Mouse (Mus musculus): Measurements from ENCODE around the gene Ing5. TPM values are rescaled to one million over a fixed set of nuclear protein-coding genes. Genes with fewer than 3 reads are reported as not detected.
A peak's percentile ranks its signal among the peaks of the same experiment; 100 is the strongest.
"Not testable (repeated sequence)": the region's sequence is repeated elsewhere in the genome, so short reads cannot be mapped to it uniquely, and the experiment has no call there.

Gene Ing5
- total RNA-seq, 1 experiment from 2014 or later = 31.0 TPM

GRCm38 (mm10) chr1:93845766-93846366 lies 42.1 kb downstream of the Ing5 start:
- ATAC-seq (replicated peaks; ENCODE audit: insufficient number of reproducible peaks, low FRiP score, low TSS enrichment, poor library complexity, severe bottlenecking) = peak; percentile 56; the same call in 1 of the 2 replicates

GRCm38 (mm10) chr1:93855790-93856189 lies 52.0 kb downstream of the Ing5 start:
- not testable (repeated sequence) for ATAC-seq (replicated peaks; ENCODE audit: insufficient number of reproducible peaks, low FRiP score, low TSS enrichment, poor library complexity, severe bottlenecking)

DNA sequence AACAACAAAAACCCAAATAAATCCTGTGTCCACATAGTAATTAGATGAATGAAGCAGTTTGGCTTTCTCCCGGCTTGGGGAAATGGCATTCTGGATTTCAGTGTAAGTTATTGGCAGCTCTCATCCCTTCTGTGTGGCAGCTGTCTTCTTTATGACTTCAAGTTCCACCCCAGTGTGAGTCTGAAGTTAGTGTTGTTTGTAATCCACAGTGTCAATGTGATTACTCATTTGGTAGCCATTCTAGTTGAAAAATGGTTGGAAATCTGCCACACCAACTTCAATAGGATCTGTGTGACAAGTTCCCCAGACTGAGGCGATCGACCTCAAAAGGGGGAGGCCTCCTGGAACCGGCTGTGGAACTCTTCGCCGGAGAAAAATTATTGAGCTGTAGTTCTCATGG lies 53.6 kb downstream of the Ing5 start:
- no peak for ATAC-seq (replicated peaks; ENCODE audit: insufficient number of reproducible peaks, low FRiP score, low TSS enrichment, poor library complexity, severe bottlenecking)

DNA sequence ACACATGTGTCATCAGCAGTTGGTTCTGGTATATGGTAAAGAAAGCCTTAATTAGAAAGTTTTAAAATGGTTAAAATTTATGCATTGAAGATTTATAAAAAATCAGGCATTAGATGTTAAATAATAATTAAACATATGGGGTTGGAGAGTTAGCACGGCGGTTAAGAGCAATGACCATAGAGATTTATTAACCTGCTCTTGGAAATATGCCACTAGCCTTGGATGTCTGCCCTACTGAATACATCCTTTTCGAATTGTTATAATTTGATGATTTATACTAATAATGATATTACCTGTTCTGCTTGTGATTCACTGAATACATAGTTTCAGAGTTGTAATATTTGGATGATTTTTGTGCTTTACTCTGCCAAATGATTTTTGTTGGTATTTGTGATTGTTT lies 54.2 kb downstream of the Ing5 start:
- no peak for ATAC-seq (replicated peaks; ENCODE audit: insufficient number of reproducible peaks, low FRiP score, low TSS enrichment, poor library complexity, severe bottlenecking)

DNA sequence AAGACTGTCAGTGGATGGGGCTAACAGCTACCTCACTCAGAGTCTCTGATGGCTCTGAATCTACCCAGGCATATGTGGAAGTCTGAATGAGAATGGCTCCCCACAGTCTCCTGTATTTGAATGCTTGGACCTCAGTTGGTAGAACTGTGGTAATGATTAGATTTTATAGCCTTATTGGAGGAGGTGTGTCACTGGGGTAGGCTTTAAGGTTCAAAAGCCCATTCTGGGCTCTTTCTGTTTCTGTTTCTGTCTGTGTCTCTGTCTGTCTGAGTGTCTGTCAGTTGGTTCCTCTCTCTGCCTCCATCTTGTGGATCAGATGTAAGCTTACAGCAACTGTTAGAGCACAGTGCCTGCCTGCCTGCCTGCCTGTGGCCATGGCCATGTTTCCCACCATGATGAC lies 55.9 kb downstream of the Ing5 start:
- no peak for ATAC-seq (replicated peaks; ENCODE audit: insufficient number of reproducible peaks, low FRiP score, low TSS enrichment, poor library complexity, severe bottlenecking)

GRCm38 (mm10) chr1:93861048-93861447 lies 57.3 kb downstream of the Ing5 start, which contains the start of gene Gal3st2:
Gal3st2 (plus strand) TSS chr1:93861306.
- not testable (repeated sequence) for ATAC-seq (replicated peaks; ENCODE audit: insufficient number of reproducible peaks, low FRiP score, low TSS enrichment, poor library complexity, severe bottlenecking)

Other genes starting within 250 kb of the Ing5 start
- gene Stk25, start 145.3 kb upstream of the Ing5 start, total RNA-seq (2017) = 26.7 to 48.0 TPM (median 46.0 TPM) in 3 replicates
- not detected in 3 replicates for gene Bok, start 118.3 kb upstream of the Ing5 start, total RNA-seq (2017)
- gene Atg4b, start 52.5 kb upstream of the Ing5 start, total RNA-seq (2017) = 21.7 to 86.4 TPM (median 55.1 TPM) in 3 replicates
- 6.8 to 26.3 TPM (median 11.5 TPM) in 3 replicates for gene Thap4, start 49.1 kb upstream of the Ing5 start, total RNA-seq (2017)
- 27.4 to 45.3 TPM (median 39.4 TPM) in 3 replicates for gene Dtymk, start 2.0 kb upstream of the Ing5 start, total RNA-seq (2017)
- gene D2hgdh, start 20.9 kb downstream of the Ing5 start, total RNA-seq (2017) = 11.0 to 33.9 TPM (median 14.0 TPM) in 3 replicates
- gene Gal3st2, start 57.3 kb downstream of the Ing5 start, total RNA-seq (2017) = not detected in 3 replicates
- gene Gal3st2b, start 114.3 kb downstream of the Ing5 start, total RNA-seq (2017) = 0.53 TPM in 1 of 3 replicates, not detected in the others
- gene Gal3st2c, start 186.5 kb downstream of the Ing5 start, total RNA-seq (2017) = not detected in 3 replicates
- not detected in 3 replicates for gene Neu4, start 216.5 kb downstream of the Ing5 start, total RNA-seq (2017)
- gene Pdcd1, start 248.6 kb downstream of the Ing5 start, total RNA-seq (2017) = 0.19 to 1.4 TPM in 2 of 3 replicates, not detected in the other

All from monocyte, adult 5-6 weeks (primary cell).